Mouse (Mus musculus): ENCODE data around the gene Hnrnpk. TPM values are rescaled to one million over a fixed set of nuclear protein-coding genes. Genes with fewer than 3 reads are reported as not detected.

Gene Hnrnpk
- polyA plus RNA-seq, 1 experiment from 2014 or later: 1,944 TPM

- H3K27ac ChIP-seq (ENCODE audit: low read depth, low read length): no peak overlapping the region
- H3K4me1 ChIP-seq (ENCODE audit: control insufficient read depth, insufficient read depth, low read length): no peaks in the 10 kb centered on the region
- 80% methylated on average over 8 of the region's 8 CpGs for WGBS
- no peak for DNase-seq (ENCODE audit: low spot score)
- H3K36me3 ChIP-seq (ENCODE audit: control insufficient read depth, insufficient read depth, low read length): no peaks in the 10 kb centered on the region
- no peaks in the 10 kb centered on the region for H3K9me3 ChIP-seq (replicated peaks; ENCODE audit: control insufficient read depth, low read length)
- ATAC-seq: no peak
- H3K4me2 ChIP-seq (ENCODE audit: low read length): no peak overlapping the region
- no peaks in the 10 kb centered on the region for H3K27me3 ChIP-seq (replicated peaks; ENCODE audit: control insufficient read depth, insufficient read depth, low read length)
- no peak overlapping the region for H3K4me3 ChIP-seq (ENCODE audit: low read depth, low read length)
- H3K9ac ChIP-seq (ENCODE audit: low read length): no peak overlapping the region
These were observed 38.6 kb downstream of the Hnrnpk start for GRCm38 (mm10) chr13:58364353-58365175.

- Histone ChIP-seq H3K4me3 (ENCODE audit: low read depth, low read length) (peak overlapping the region; percentile 65), H3K36me3 (ENCODE audit: control insufficient read depth, insufficient read depth, low read length) (no peaks in the 10 kb centered on the region), H3K27me3 (replicated peaks; ENCODE audit: control insufficient read depth, insufficient read depth, low read length) (no peaks in the 10 kb centered on the region), H3K9ac (ENCODE audit: low read length) (peak overlapping the region; percentile 71; the same call in 1 of the 2 replicates), H3K4me1 (ENCODE audit: control insufficient read depth, insufficient read depth, low read length) (no peaks in the 10 kb centered on the region), H3K27ac (ENCODE audit: low read depth, low read length) (no peak overlapping the region), H3K9me3 (replicated peaks; ENCODE audit: control insufficient read depth, low read length) (no peaks in the 10 kb centered on the region), H3K4me2 (ENCODE audit: low read length) (peak overlapping the region; percentile 87)
- ATAC-seq (peak; percentile 78; the same call in 1 of the 2 replicates), DNase-seq (ENCODE audit: low spot score) (no peak)
- WGBS: 2% methylated on average over 7 of the region's 7 CpGs
These were observed 43.9 kb downstream of the Hnrnpk start for GRCm38 (mm10) chr13:58359304-58359653.

DNA sequence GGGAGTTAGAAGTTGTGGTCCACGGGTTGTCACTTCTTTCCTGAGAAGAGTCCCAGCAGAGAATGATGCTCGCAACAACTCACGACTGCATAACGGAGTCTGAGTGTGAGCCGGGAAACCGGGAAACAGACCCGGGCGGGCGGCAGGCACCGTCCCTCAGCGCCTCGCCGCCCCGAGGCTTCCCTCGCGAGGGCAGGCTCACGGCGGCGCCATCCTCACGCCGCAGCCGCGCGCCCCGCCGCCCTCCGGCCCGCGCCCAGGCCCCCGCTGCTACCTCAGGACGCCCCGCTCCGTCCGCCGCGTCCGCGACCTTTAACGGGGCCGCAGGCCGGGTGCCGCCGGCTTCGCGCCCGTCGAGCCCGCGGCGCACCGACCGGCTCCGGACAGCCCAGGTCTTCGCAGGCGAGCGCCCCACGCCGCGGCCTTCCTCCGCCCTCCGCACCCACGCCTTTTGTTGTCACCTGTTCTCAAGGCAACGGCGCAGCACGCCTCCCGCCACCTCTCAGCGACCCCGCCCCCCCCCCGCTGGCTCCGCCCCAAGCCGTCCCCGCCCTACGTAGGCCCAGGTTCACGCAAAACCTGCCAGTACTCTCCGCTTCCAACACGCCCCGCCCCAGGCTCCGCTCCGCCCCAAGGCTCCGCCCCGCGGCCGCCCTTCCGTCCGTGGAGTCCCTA is 44.4 kb downstream of the Hnrnpk start, which contains the start of gene Kif27:
Kif27 (minus strand) TSS at position 494 of the 675 bp plus-strand sequence.
- Histone ChIP-seq H3K4me1 (ENCODE audit: control insufficient read depth, insufficient read depth, low read length) (no peaks in the 10 kb centered on the region), H3K27me3 (replicated peaks; ENCODE audit: control insufficient read depth, insufficient read depth, low read length) (no peaks in the 10 kb centered on the region), H3K4me3 (ENCODE audit: low read depth, low read length) (peak within 1 kb of the TSS; percentile 65), H3K4me2 (ENCODE audit: low read length) (peak within 1 kb of the TSS; percentile 87), H3K9me3 (replicated peaks; ENCODE audit: control insufficient read depth, low read length) (no peaks in the 10 kb centered on the region), H3K9ac (ENCODE audit: low read length) (peak within 1 kb of the TSS; percentile 71), H3K36me3 (ENCODE audit: control insufficient read depth, insufficient read depth, low read length) (no peaks in the 10 kb centered on the region), H3K27ac (ENCODE audit: low read depth, low read length) (no peak within 1 kb of the TSS)
- ATAC-seq: peak; percentile 99
- peak; percentile 87 for DNase-seq (ENCODE audit: low spot score)
- under 1% methylated on average over 72 of the region's 85 CpGs for WGBS

- Histone ChIP-seq H3K4me3 (ENCODE audit: low read depth, low read length) (no peak overlapping the region), H3K36me3 (ENCODE audit: control insufficient read depth, insufficient read depth, low read length) (no peaks in the 10 kb centered on the region), H3K27me3 (replicated peaks; ENCODE audit: control insufficient read depth, insufficient read depth, low read length) (no peaks in the 10 kb centered on the region), H3K4me2 (ENCODE audit: low read length) (no peak overlapping the region), H3K27ac (ENCODE audit: low read depth, low read length) (no peak overlapping the region), H3K9me3 (replicated peaks; ENCODE audit: control insufficient read depth, low read length) (no peaks in the 10 kb centered on the region), H3K9ac (ENCODE audit: low read length) (no peak overlapping the region), H3K4me1 (ENCODE audit: control insufficient read depth, insufficient read depth, low read length) (no peaks in the 10 kb centered on the region)
- DNase-seq (ENCODE audit: low spot score): no peak
- ATAC-seq: no peak
These were observed 50.1 kb downstream of the Hnrnpk start for GRCm38 (mm10) chr13:58352996-58353395.

GRCm38 (mm10) chr13:58350606-58351005 is 52.5 kb downstream of the Hnrnpk start:
- 78% methylated on average over 4 of the region's 4 CpGs for WGBS

GRCm38 (mm10) chr13:58344505-58344904 is 58.6 kb downstream of the Hnrnpk start:
- Histone ChIP-seq H3K9ac (ENCODE audit: low read length) (no peak overlapping the region), H3K27ac (ENCODE audit: low read depth, low read length) (no peak overlapping the region), H3K4me1 (ENCODE audit: control insufficient read depth, insufficient read depth, low read length) (no peaks in the 10 kb centered on the region), H3K27me3 (replicated peaks; ENCODE audit: control insufficient read depth, insufficient read depth, low read length) (no peaks in the 10 kb centered on the region), H3K36me3 (ENCODE audit: control insufficient read depth, insufficient read depth, low read length) (no peaks in the 10 kb centered on the region), H3K4me3 (ENCODE audit: low read depth, low read length) (no peak overlapping the region), H3K4me2 (ENCODE audit: low read length) (no peak overlapping the region), H3K9me3 (replicated peaks; ENCODE audit: control insufficient read depth, low read length) (no peaks in the 10 kb centered on the region)
- 80% methylated on average over 9 of the region's 9 CpGs for WGBS
- DNase-seq (ENCODE audit: low spot score) (no peak), ATAC-seq (no peak)

More at GRCm38 (mm10) chr13:58350606-58351005, 52.5 kb downstream of the Hnrnpk start:
- no peaks in the 10 kb centered on the region for H3K36me3 ChIP-seq (ENCODE audit: control insufficient read depth, insufficient read depth, low read length)
- H3K9ac ChIP-seq (ENCODE audit: low read length): no peak overlapping the region
- DNase-seq (ENCODE audit: low spot score) (no peak), ATAC-seq (no peak)
- no peaks in the 10 kb centered on the region for H3K9me3 ChIP-seq (replicated peaks; ENCODE audit: control insufficient read depth, low read length)
- H3K4me2 ChIP-seq (ENCODE audit: low read length): no peak overlapping the region
- H3K27me3 ChIP-seq (replicated peaks; ENCODE audit: control insufficient read depth, insufficient read depth, low read length): no peaks in the 10 kb centered on the region
- H3K27ac ChIP-seq (ENCODE audit: low read depth, low read length): no peak overlapping the region
- H3K4me3 ChIP-seq (ENCODE audit: low read depth, low read length): no peak overlapping the region
- H3K4me1 ChIP-seq (ENCODE audit: control insufficient read depth, insufficient read depth, low read length): no peaks in the 10 kb centered on the region

MicroRNAs within 50 kb of the gene (microRNA counts, 519-probe panel; counts per million panel counts)
- 4,601 counts per million, percentile 62 among the panel's probes with 10 or more counts for microRNA mmu-miR-7a

Small RNA genes lying within 50 kb of the gene (microRNA-seq; reads per million reads assigned to microRNA genes)
- 752 reads per million, percentile 79 among the genes with 10 or more reads in this experiment for gene Mir7-1

Other genes starting within 250 kb of the Hnrnpk start
- gene Idnk, start 245.7 kb downstream of the Hnrnpk start, polyA plus RNA-seq (2014; fragmentation: Nextera tagmentation; extraction: Ambion mirVana): 58.6 and 72.4 TPM in 2 replicates
- 95.9 and 108 TPM in 2 replicates for gene Ubqln1, start 187.7 kb downstream of the Hnrnpk start, polyA plus RNA-seq (2014; fragmentation: Nextera tagmentation; extraction: Ambion mirVana)
- 23.3 and 24.2 TPM in 2 replicates for gene Gkap1, start 127.6 kb downstream of the Hnrnpk start, polyA plus RNA-seq (2014; fragmentation: Nextera tagmentation; extraction: Ambion mirVana)
- gene Kif27, start 44.2 kb downstream of the Hnrnpk start, polyA plus RNA-seq (2014; fragmentation: Nextera tagmentation; extraction: Ambion mirVana): 1.2 and 1.3 TPM in 2 replicates
- gene 2210016F16Rik, start 18.1 kb downstream of the Hnrnpk start, polyA plus RNA-seq (2014; fragmentation: Nextera tagmentation; extraction: Ambion mirVana): 24.0 and 28.9 TPM in 2 replicates
- 23.8 and 24.6 TPM in 2 replicates for gene Rmi1, start 1.1 kb downstream of the Hnrnpk start, polyA plus RNA-seq (2014; fragmentation: Nextera tagmentation; extraction: Ambion mirVana)
- not detected in 2 replicates for gene Slc28a3, start 207.5 kb upstream of the Hnrnpk start, polyA plus RNA-seq (2014; fragmentation: Nextera tagmentation; extraction: Ambion mirVana)